Mouse (Mus musculus) natural killer cell, adult 2 months (primary cell): Measurements from ENCODE around the gene Clp1.

Experiments used
- DNase-seq, 2 experiments: peaks; one replicate each; pipeline ENCODE4 v3.0.0; 2022; ENCODE audit warnings: low spot score in 2 of 2

Gene Clp1

GRCm38 (mm10) chr2:84714422-84714810 is 12.7 kb downstream of the Clp1 start:
- no peak for DNase-seq

- no peak for DNase-seq
Measured at GRCm38 (mm10) chr2:84711898-84712297, 15.3 kb downstream of the Clp1 start.

DNA sequence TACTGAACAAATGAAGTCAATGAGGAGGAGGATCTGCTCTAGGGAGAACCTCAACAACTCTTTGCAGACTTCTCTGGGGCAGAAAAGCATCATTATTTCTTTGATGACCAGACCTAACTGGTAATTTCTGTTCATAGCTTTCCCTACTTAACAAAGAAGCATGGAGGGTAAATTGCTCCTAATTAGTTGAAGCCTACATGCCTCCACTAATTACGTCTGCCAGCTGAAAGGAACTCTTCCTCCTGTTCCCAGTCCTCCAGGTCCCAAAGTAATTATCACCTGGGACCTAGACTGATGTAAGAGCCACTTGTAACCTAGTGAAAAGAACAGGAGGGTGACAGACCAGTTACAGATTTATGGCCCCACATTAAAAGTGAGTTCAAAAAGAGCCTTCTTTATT is 19.6 kb downstream of the Clp1 start:
- DNase-seq, result no peak

DNA sequence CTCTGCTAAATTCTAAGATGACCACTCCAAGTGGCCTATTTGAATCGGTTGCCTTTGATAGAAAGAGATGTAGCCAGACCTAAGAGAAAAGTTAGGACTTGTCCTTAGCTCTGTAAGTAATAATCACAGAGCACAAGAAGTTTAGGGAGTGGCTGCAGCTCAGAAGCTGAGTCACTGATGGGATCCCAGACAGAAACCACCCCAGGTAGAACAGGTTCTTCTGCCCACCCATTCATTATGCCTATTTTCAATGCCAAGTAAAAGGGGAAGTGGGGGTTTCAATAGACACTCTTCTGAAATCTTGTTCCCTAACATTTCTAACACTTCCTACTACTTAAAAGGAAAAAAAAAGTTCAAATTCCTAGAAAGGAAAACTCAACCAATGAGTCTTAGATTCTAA is 21.9 kb downstream of the Clp1 start:
- DNase-seq, result no peak

GRCm38 (mm10) chr2:84704329-84704728 is 22.8 kb downstream of the Clp1 start:
- DNase-seq, result no peak

DNA sequence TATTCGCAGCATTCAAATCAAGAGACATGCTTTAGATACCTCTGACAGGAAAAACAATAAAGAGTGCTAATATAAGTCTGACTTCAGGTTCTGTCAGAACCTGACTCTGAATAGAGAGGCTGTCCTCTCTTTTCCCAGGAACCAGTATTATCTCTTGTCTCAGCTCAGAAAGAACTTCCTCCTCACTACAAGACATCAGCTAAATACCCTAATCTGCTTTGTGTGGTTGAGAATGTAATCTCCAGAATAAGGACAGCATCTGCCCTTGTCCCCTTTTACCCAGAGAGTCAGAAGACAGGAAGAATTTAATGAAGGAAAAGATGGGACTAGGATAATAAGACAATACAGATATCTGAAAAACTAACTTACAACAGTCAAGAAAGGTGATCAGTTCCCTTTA is 23.7 kb downstream of the Clp1 start:
- DNase-seq, result no peak

DNA sequence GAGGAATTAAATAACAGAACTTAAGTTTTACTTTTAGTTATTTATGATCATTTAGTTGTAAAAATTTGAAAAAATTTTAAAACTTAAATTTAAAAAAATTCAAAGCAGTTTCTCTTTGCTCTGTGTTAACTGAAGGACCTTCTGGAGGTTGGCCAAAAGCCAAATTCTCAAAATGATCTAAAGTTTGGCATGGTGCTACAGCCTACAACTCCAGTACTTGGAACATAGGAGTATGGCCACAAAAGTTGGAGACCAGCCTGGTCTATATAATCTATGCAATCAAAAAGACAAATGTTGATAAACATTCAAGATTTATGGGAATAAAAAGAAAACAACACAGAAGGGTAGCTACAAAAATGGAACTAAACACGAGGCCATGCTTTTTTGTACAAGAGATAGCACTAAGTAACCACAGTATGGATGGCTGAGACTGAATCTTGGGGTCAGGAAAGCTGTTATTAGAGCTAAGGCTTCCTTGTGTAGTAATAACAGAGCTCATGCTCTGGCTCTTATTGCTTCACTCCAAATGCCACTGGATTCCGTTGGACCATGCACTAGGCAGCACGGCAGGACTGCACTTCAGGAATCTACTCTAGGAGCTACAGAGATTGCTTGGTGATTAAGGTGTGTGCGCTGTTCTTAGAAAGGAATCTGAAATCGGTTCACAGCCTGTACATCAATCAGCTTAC is 32.0 kb downstream of the Clp1 start:
- no peak for DNase-seq

DNA sequence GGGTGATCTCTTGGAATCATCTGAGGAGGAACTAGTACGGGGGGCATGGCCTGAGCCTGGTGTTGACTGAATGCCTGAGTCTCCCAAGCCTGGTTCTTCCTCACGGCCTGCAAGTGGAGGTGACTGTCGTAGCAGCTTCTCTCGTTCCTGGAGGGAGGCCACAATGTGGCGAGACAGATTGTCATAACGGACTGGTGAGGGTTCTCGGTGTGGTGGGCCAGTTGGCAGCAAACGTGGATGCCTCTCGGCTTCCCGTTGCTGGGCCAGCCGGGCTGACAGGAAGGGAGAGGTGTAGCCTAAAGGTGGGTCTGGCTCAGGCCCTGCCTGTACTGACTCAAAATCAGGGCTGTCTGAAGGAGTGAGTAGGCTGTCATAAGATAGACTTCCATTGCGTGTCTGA is 37.1 kb downstream of the Clp1 start:
- DNase-seq, result no peak

DNA sequence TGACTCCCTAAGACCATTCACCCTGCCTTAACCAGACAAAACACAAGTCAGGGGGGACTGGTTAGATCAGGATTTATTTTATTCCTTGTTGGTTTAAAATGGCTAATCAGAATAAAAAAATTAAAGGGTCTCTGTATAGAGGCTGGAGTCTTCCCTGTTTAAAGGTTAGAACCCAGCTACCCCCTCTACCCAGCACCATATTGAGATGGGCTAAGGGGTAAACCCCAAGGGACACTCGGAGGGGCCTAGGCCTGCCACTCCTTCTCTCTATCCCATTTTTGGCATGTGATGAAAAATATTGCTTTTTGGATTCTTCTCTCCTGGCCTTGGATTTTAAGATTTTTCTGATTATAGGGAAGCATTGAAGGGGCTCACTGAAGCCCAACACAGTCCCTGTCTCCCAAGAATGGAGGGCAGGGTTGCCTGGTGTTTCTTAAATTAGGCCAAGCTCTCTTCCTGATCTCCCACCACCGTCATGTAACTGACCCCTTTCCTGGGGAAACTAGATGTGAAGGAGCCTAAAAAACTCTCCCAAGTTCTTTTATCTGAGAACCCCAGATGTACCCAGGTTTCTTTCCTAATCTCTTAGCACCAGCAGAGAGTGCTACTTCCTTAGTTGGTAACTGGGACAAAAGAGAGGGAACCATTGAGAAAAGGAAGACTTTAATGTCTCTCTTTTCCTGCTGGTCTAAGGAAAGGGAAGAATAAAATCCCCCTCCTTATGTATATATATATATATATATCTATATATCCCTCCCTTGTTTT is 38.9 kb downstream of the Clp1 start:
- no peak for DNase-seq

DNA sequence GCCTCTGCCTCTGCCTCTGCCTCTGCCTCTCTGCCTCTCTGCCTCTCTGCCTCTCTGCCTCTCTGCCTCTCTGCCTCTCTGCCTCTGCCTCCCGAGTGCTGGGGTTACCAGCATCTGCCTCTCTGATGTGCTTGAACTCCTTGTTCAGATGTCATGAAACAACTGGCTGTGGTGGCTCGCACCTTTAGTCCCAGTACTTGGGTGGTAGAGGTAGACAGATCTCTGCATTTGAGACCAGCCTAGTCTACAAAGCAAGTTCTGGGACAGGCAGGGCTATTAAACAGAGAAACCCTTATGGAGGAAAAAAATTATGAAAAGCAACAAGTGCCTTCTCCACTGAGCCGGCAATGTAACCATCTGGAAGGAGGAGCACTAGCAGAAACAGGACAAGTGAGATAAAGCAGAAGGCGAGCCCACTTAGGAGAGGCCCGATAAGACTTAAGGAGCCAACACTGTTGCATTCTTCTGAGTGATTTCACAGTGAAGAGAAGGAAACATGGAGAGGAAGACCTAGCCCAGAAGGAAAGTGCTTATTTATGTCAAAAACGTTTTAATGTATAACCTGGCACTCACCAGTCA is 44.5 kb downstream of the Clp1 start:
- no peak for DNase-seq

- no peak for DNase-seq
Measured at GRCm38 (mm10) chr2:84679016-84679415, 48.1 kb downstream of the Clp1 start, which contains the start of gene Tmx2. Gene Tmx2 (minus strand): TSS chr2:84679140.

- DNase-seq, result peak; percentile 93
Measured at GRCm38 (mm10) chr2:84677968-84678880, 48.9 kb downstream of the Clp1 start, which contains the start of the genes Gm28635 and Med19. Gene Gm28635 (minus strand): TSS chr2:84678041. Gene Med19 (plus strand): TSS chr2:84678402.

DNA sequence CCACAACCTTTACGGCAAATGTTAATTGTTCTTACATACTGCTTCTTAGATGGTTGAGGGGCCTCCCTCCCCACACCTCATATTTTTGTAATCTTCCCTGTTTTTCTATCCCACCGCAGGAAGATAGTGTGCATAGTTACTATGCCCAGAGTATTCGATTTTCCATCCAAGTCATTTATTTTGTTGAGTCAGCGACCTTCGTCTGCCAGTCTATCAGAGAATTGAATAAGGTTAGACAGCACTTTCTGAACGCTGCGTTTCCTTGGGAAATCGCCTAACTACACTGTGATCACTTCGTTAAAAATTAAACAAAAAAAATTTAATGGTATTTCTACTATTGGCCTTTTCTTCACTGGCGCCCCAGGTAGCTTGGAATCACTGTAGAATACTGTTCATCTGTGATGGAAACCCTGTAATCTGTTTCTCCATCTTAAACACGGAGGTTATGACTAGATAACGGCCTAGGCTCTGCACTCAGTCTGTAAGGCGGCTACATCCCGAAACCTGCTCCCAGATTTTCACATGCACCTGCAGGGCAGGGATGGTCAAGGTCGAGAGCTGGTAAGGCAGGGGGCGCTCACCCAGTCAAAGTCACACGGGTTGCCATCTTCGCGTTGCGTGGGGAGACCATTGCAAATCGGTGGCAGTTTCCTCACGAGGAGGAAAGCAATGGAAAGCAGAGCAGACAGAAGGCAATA is 49.7 kb downstream of the Clp1 start:
- no peak for DNase-seq
